Mouse (Mus musculus) cerebellum, adult 9-11 months (tissue): Measurements from ENCODE around the gene Uri1.

Experiments used
- DNase-seq: peaks from one replicate; pipeline ENCODE4 v3.0.0; 2022

Uri1 gene

GRCm38 (mm10) chr7:38012811-38013210 is 10.5 kb downstream of the Uri1 start:
- DNase-seq, result no peak

GRCm38 (mm10) chr7:38008359-38008758 is 15.0 kb downstream of the Uri1 start:
- DNase-seq, result no peak

GRCm38 (mm10) chr7:38002451-38002850 is 20.9 kb downstream of the Uri1 start:
- no peak for DNase-seq

- DNase-seq, result no peak
Measured at GRCm38 (mm10) chr7:37999691-38000090, 23.7 kb downstream of the Uri1 start.

- DNase-seq, result no peak
Measured at GRCm38 (mm10) chr7:37992861-37993260, 30.5 kb downstream of the Uri1 start.

- DNase-seq, result no peak
Measured at GRCm38 (mm10) chr7:37984866-37985265, 38.5 kb downstream of the Uri1 start.

- DNase-seq, result no peak
Measured at GRCm38 (mm10) chr7:37983471-37983870, 39.9 kb downstream of the Uri1 start.

GRCm38 (mm10) chr7:37979729-37980128 is 43.6 kb downstream of the Uri1 start:
- no peak for DNase-seq

- DNase-seq, result no peak
Measured at GRCm38 (mm10) chr7:37978412-37978811, 44.9 kb downstream of the Uri1 start.

GRCm38 (mm10) chr7:37977676-37978075 is 45.7 kb downstream of the Uri1 start:
- DNase-seq, result no peak

GRCm38 (mm10) chr7:37972999-37973555 is 50.3 kb downstream of the Uri1 start:
- DNase-seq, result no peak

GRCm38 (mm10) chr7:37972571-37972970 is 50.8 kb downstream of the Uri1 start:
- no peak for DNase-seq

GRCm38 (mm10) chr7:37962326-37962725 is 61.0 kb downstream of the Uri1 start:
- no peak for DNase-seq

GRCm38 (mm10) chr7:37961247-37961646 is 62.1 kb downstream of the Uri1 start:
- no peak for DNase-seq

GRCm38 (mm10) chr7:37951841-37952240 is 71.5 kb downstream of the Uri1 start:
- no peak for DNase-seq

- no peak for DNase-seq
Measured at GRCm38 (mm10) chr7:37936459-37936858, 86.9 kb downstream of the Uri1 start.

- DNase-seq, result no peak
Measured at GRCm38 (mm10) chr7:37935786-37936185, 87.6 kb downstream of the Uri1 start.

- DNase-seq, result peak; percentile 31
Measured at GRCm38 (mm10) chr7:37934770-37935182, 88.6 kb downstream of the Uri1 start.

- DNase-seq, result no peak
Measured at GRCm38 (mm10) chr7:37933754-37934308, 89.5 kb downstream of the Uri1 start.

GRCm38 (mm10) chr7:37931631-37932030 is 91.7 kb downstream of the Uri1 start:
- no peak for DNase-seq

GRCm38 (mm10) chr7:37929738-37930137 is 93.6 kb downstream of the Uri1 start:
- no peak for DNase-seq

- no peak for DNase-seq
Measured at GRCm38 (mm10) chr7:37922999-37923398, 100.4 kb downstream of the Uri1 start.

GRCm38 (mm10) chr7:37921681-37922430 is 101.5 kb downstream of the Uri1 start:
- DNase-seq, result no peak

- no peak for DNase-seq
Measured at GRCm38 (mm10) chr7:37918926-37919325, 104.4 kb downstream of the Uri1 start.
